Mouse (Mus musculus) large intestine, adult 2 months (tissue): ENCODE results near the gene Wwp2. TPM values are rescaled to one million over a fixed set of nuclear protein-coding genes. Genes with fewer than 3 reads are reported as not detected.

Source experiments
- DNase-seq: peaks from one replicate; pipeline ENCODE4 v3.0.0-alpha.2; 2012; ENCODE audit warnings: low read depth, low spot score
- WGBS: fragments of 180-500 bp; shearing (Covaris S2); methylation state at CpG from one replicate; pipeline ENCODE4 v1.1.7; 2018; 5-methylcytosine and 5-hydroxymethylcytosine counted together
- polyA plus RNA-seq: library from polyadenylated mRNA; depleted of rRNA; stranded (reverse); fragments of >200 nt; gene quantifications from 2 replicates; pipeline ENCODE4 v1.2.3, GENCODE M21; 2012

Gene Wwp2
- polyA plus RNA-seq, 1 experiment = 38.2 TPM

GRCm38 (mm10) chr8:107544211-107544610 is 108.0 kb downstream of the Wwp2 start:
- no peak for DNase-seq
- WGBS = 85% methylated on average over 8 of the region's 8 CpGs

GRCm38 (mm10) chr8:107544651-107545174 is 108.5 kb downstream of the Wwp2 start:
- WGBS = 53% methylated on average over 10 of the region's 10 CpGs
- no peak for DNase-seq

GRCm38 (mm10) chr8:107545621-107546152 is 109.5 kb downstream of the Wwp2 start:
- 93% methylated on average over 11 of the region's 11 CpGs for WGBS
- DNase-seq = no peak

- no peak for DNase-seq
- WGBS = 96% methylated on average over 4 of the region's 4 CpGs
Measured at GRCm38 (mm10) chr8:107546154-107546553, 110.0 kb downstream of the Wwp2 start.

- 83% methylated on average over 8 of the region's 8 CpGs for WGBS
- DNase-seq = no peak
Measured at GRCm38 (mm10) chr8:107546817-107547216, 110.7 kb downstream of the Wwp2 start.

GRCm38 (mm10) chr8:107552234-107552633 is 116.1 kb downstream of the Wwp2 start:
- 69% methylated on average over 6 of the region's 6 CpGs for WGBS
- no peak for DNase-seq

- no peak for DNase-seq
- WGBS = 93% methylated on average over 10 of the region's 10 CpGs
Measured at GRCm38 (mm10) chr8:107555231-107555630, 119.1 kb downstream of the Wwp2 start.

- 49% methylated on average over 12 of the region's 12 CpGs for WGBS
- DNase-seq = no peak
Measured at GRCm38 (mm10) chr8:107556511-107556936, 120.4 kb downstream of the Wwp2 start.

- no peak for DNase-seq
- WGBS = 50% methylated on average over 16 of the region's 16 CpGs
Measured at GRCm38 (mm10) chr8:107560820-107561536, 124.8 kb downstream of the Wwp2 start.

GRCm38 (mm10) chr8:107562164-107562563 is 126.0 kb downstream of the Wwp2 start:
- WGBS = 62% methylated on average over 9 of the region's 9 CpGs
- DNase-seq = no peak

GRCm38 (mm10) chr8:107571046-107571445 is 134.9 kb downstream of the Wwp2 start:
- 77% methylated on average over 2 of the region's 2 CpGs for WGBS
- DNase-seq = no peak

- DNase-seq = no peak
- 69% methylated on average over 7 of the region's 7 CpGs for WGBS
Measured at GRCm38 (mm10) chr8:107571486-107572135, 135.4 kb downstream of the Wwp2 start.

GRCm38 (mm10) chr8:107572497-107572896 is 136.3 kb downstream of the Wwp2 start:
- DNase-seq = peak; percentile 33
- WGBS = 57% methylated on average over 4 of the region's 4 CpGs

GRCm38 (mm10) chr8:107574771-107575170 is 138.6 kb downstream of the Wwp2 start:
- 86% methylated on average over 3 of the region's 3 CpGs for WGBS
- DNase-seq = no peak

- WGBS = 6% methylated on average over 10 of the region's 10 CpGs
- DNase-seq = peak; percentile 56
Measured at GRCm38 (mm10) chr8:107576702-107577101, 140.5 kb downstream of the Wwp2 start.

GRCm38 (mm10) chr8:107577640-107578039 is 141.5 kb downstream of the Wwp2 start:
- WGBS = 72% methylated on average over 4 of the region's 4 CpGs
- no peak for DNase-seq

GRCm38 (mm10) chr8:107578132-107578531 is 142.0 kb downstream of the Wwp2 start:
- no peak for DNase-seq
- WGBS = 67% methylated on average over 8 of the region's 8 CpGs

- WGBS = 79% methylated on average over 8 of the region's 8 CpGs
Measured at GRCm38 (mm10) chr8:107578541-107578940, 142.4 kb downstream of the Wwp2 start.

GRCm38 (mm10) chr8:107580879-107581278 is 144.7 kb downstream of the Wwp2 start:
- 91% methylated on average over 13 of the region's 13 CpGs for WGBS
- no peak for DNase-seq

More at GRCm38 (mm10) chr8:107578541-107578940, 142.4 kb downstream of the Wwp2 start:
- DNase-seq = no peak

- 91% methylated on average over 4 of the region's 4 CpGs for WGBS
- no peak for DNase-seq
Measured at GRCm38 (mm10) chr8:107581536-107581935, 145.4 kb downstream of the Wwp2 start.

GRCm38 (mm10) chr8:107582136-107582535 is 146.0 kb downstream of the Wwp2 start:
- no peak for DNase-seq
- 91% methylated on average over 11 of the region's 11 CpGs for WGBS
